Mouse (Mus musculus): ENCODE data around the gene Wif1. TPM values are rescaled to one million over a fixed set of nuclear protein-coding genes. Genes with fewer than 3 reads are reported as not detected.

Wif1 gene
- polyA plus RNA-seq (2015; fragmentation: Nextera tagmentation; extraction: Ambion mirVana): 18.7 and 20.6 TPM in 2 replicates

DNA sequence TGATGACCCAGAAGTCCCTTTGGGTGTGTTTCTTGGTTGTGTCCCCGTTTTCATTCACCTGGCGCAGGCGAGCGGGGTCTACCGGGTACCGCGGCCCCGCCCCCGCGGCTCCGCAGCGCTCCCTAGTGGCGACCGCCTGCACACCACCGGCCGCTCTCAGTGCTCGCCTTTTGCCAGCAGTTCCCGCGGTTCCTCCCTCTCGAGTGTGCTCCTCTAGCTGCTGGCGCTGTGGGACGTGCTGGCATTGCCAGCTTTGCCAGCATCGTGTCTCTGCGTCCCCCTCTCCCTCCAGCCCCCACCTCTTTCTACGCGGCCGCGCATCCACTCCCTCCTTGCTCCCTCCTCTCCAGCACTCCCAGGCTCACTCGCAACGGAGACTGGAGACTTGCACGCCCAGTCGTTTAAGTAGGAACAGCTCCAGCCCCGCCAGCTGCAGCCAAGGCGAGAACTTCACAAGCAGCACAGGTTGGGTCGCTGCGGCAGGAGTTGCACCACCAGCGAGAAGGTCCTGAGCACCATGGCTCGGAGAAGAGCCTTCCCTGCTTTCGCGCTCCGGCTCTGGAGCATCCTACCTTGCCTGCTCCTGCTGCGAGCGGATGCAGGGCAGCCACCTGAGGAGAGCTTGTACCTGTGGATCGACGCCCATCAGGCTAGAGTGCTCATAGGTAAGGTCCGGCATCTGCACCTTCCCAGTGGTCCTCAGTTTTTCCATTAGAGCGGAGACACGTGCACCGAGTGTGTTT is at the start of gene Wif1:
Wif1 (plus strand) TSS at position 135 of the 743 bp plus-strand sequence.
- 0 out of 2 replicates have a peak within 1 kb of the TSS, but pooled peaks have one; percentile 11 for H3K27ac ChIP-seq (ENCODE audit: low read length)
- peak within 1 kb of the TSS; percentile 69 for H3K9ac ChIP-seq (ENCODE audit: low read depth, low read length)

DNA sequence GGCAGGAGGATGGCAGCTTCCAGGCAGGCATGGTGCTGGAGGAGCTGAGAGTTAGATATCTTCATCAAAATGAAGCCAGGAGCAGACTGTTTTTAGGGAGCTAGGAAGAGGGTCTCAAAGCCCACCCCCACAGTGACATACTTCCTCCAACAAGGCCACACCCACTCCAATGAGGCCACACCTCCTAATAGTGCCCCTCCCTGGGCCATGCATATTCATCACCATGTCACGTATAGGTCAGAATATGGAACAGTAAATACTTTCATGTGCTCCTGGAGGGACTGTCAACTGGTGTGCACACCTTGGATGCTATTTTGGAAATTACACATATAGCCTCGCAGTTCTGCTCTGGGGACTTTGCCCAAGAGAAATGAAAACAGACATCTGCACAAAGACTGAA is 31.6 kb upstream of the Wif1 start:
- H3K4me2 ChIP-seq (ENCODE audit: low read length): no peak overlapping the region
- 91% methylated on average over 2 of the region's 2 CpGs for WGBS

More for the DNA sequence above, at the start of gene Wif1:
- WGBS: under 1% methylated on average over 49 of the region's 49 CpGs
- no peaks in the 10 kb centered on the region for H3K36me3 ChIP-seq (ENCODE audit: control insufficient read depth, insufficient read depth, low read length)
- H3K4me1 ChIP-seq (ENCODE audit: control insufficient read depth, insufficient read depth, low read length): peaks cover 5% of the 10 kb centered on the region; the same call in 1 of the 2 replicates
- H3K27me3 ChIP-seq (ENCODE audit: control insufficient read depth, insufficient read depth, low read depth, low read length): peaks cover 14% of the 10 kb centered on the region
- H3K4me3 ChIP-seq (ENCODE audit: low read depth, low read length): peak within 1 kb of the TSS; percentile 62
- no peaks in the 10 kb centered on the region for H3K9me3 ChIP-seq (replicated peaks; ENCODE audit: control insufficient read depth, low read length, poor library complexity, severe bottlenecking)
- peak within 1 kb of the TSS; percentile 98 for H3K4me2 ChIP-seq (ENCODE audit: low read length)
- peak; percentile 96 for ATAC-seq

DNA sequence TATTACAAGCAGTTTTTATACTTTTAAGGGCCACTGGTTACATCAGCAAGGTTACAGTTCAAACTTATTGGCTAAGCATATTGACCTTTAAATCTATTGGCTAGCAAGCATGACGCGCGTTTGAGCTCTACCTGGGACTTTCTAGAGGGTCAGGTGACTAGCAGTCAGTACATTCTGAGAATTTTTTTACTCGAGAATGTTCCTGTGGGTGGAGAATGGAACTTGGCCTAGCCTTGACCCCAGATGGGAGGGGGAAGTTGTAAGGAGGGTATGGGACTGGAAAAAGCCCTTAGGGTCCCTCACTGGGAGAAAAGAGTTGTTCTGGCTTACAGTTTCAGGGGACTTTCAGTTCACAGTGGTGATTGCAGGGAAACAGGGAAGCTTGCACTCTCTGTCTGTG is 22.3 kb upstream of the Wif1 start:
- no peaks in the 10 kb centered on the region; the same call in 1 of the 2 replicates for H3K9me3 ChIP-seq (replicated peaks; ENCODE audit: control insufficient read depth, low read length, poor library complexity, severe bottlenecking)
- no peak overlapping the region for H3K4me2 ChIP-seq (ENCODE audit: low read length)
- H3K36me3 ChIP-seq (ENCODE audit: control insufficient read depth, insufficient read depth, low read length): no peaks in the 10 kb centered on the region
- H3K27me3 ChIP-seq (ENCODE audit: control insufficient read depth, insufficient read depth, low read depth, low read length): no peaks in the 10 kb centered on the region
- no peaks in the 10 kb centered on the region for H3K4me1 ChIP-seq (ENCODE audit: control insufficient read depth, insufficient read depth, low read length)
- WGBS: 91% methylated on average over 4 of the region's 4 CpGs
- no peak for ATAC-seq
- H3K4me3 ChIP-seq (ENCODE audit: low read depth, low read length): no peak overlapping the region
- H3K27ac ChIP-seq (ENCODE audit: low read length): no peak overlapping the region
- H3K9ac ChIP-seq (ENCODE audit: low read depth, low read length): no peak overlapping the region

More for the DNA sequence above, 31.6 kb upstream of the Wif1 start:
- no peak overlapping the region for H3K27ac ChIP-seq (ENCODE audit: low read length)
- no peaks in the 10 kb centered on the region for H3K27me3 ChIP-seq (ENCODE audit: control insufficient read depth, insufficient read depth, low read depth, low read length)
- no peaks in the 10 kb centered on the region for H3K4me1 ChIP-seq (ENCODE audit: control insufficient read depth, insufficient read depth, low read length)
- H3K4me3 ChIP-seq (ENCODE audit: low read depth, low read length): no peak overlapping the region
- no peak overlapping the region for H3K9ac ChIP-seq (ENCODE audit: low read depth, low read length)
- H3K36me3 ChIP-seq (ENCODE audit: control insufficient read depth, insufficient read depth, low read length): no peaks in the 10 kb centered on the region
- H3K9me3 ChIP-seq (replicated peaks; ENCODE audit: control insufficient read depth, low read length, poor library complexity, severe bottlenecking): no peaks in the 10 kb centered on the region
- ATAC-seq: no peak

DNA sequence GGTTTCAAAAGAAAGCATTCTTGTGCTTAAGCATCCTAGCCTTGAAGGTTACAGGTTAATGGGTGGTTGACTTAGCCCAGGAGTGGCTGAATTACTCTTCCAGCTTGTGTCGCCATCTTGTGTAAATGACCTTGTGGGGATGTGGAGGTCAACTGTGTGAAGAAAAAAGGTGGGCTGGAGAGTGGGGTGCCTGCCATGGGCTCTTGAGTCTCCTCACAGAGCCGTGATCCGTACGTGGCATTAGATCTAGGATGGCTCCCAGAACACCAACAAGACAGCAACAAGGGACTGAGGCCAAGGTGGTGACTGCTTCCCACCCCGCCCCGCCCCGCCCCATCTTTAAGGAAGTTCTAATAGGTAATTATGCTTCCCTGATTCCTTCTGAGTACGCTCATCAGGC is 17.5 kb upstream of the Wif1 start:
- H3K27me3 ChIP-seq (ENCODE audit: control insufficient read depth, insufficient read depth, low read depth, low read length): no peaks in the 10 kb centered on the region
- no peaks in the 10 kb centered on the region for H3K36me3 ChIP-seq (ENCODE audit: control insufficient read depth, insufficient read depth, low read length)
- 88% methylated on average over 8 of the region's 8 CpGs for WGBS
- no peak overlapping the region for H3K4me2 ChIP-seq (ENCODE audit: low read length)
- H3K9ac ChIP-seq (ENCODE audit: low read depth, low read length): no peak overlapping the region
- H3K9me3 ChIP-seq (replicated peaks; ENCODE audit: control insufficient read depth, low read length, poor library complexity, severe bottlenecking): no peaks in the 10 kb centered on the region; the same call in 1 of the 2 replicates
- H3K4me1 ChIP-seq (ENCODE audit: control insufficient read depth, insufficient read depth, low read length): no peaks in the 10 kb centered on the region; the same call in 1 of the 2 replicates
- H3K27ac ChIP-seq (ENCODE audit: low read length): no peak overlapping the region
- H3K4me3 ChIP-seq (ENCODE audit: low read depth, low read length): no peak overlapping the region
- no peak; the same call in 1 of the 2 replicates for ATAC-seq

DNA sequence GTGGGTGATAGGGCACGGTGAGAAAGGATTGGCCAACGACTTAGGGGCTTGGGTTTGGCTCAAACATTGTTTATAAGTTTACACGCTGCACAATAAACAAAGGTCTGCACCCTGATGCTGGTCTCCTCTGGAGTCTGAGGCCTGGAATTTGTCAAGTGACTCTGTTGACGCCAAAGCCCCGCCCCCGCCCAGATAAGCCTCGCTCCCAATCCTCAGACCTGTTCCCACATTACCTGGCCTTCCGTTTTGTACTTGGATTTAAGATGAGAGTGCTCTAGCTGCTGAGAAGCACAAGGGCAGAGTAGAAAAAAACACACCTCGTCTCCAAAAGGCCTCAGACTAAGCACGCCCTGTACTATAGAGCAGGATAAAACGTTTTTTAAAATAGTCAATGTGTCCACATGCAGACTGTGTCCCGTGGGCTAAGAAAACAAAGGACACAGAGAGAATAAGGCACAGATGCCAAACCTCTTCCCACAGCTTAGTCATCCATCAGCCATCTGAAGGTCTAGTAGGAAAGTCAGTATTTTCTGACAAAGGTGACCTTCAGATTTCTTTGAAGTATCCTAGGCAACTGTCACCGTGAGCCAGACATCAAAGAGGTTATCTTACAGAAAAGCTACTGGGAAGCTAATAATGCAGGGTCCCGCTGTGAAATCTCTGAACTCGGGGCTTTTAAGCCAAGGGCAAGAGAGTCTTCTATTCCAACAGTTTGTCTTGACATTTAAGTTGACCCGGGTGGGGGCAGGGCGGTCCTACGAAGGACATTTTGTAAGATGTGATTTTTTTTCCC is 16.9 kb upstream of the Wif1 start:
- no peak overlapping the region for H3K4me3 ChIP-seq (ENCODE audit: low read depth, low read length)
- peak overlapping the region; percentile 44 for H3K27ac ChIP-seq (ENCODE audit: low read length)
- no peaks in the 10 kb centered on the region for H3K27me3 ChIP-seq (ENCODE audit: control insufficient read depth, insufficient read depth, low read depth, low read length)
- no peak overlapping the region for H3K9ac ChIP-seq (ENCODE audit: low read depth, low read length)
- peak; percentile 82; the same call in 1 of the 2 replicates for ATAC-seq
- WGBS: 22% methylated on average over 18 of the region's 18 CpGs
- H3K4me1 ChIP-seq (ENCODE audit: control insufficient read depth, insufficient read depth, low read length): no peaks in the 10 kb centered on the region; the same call in 1 of the 2 replicates
- H3K4me2 ChIP-seq (ENCODE audit: low read length): no peak overlapping the region
- H3K36me3 ChIP-seq (ENCODE audit: control insufficient read depth, insufficient read depth, low read length): no peaks in the 10 kb centered on the region
- no peaks in the 10 kb centered on the region; the same call in 1 of the 2 replicates for H3K9me3 ChIP-seq (replicated peaks; ENCODE audit: control insufficient read depth, low read length, poor library complexity, severe bottlenecking)

DNA sequence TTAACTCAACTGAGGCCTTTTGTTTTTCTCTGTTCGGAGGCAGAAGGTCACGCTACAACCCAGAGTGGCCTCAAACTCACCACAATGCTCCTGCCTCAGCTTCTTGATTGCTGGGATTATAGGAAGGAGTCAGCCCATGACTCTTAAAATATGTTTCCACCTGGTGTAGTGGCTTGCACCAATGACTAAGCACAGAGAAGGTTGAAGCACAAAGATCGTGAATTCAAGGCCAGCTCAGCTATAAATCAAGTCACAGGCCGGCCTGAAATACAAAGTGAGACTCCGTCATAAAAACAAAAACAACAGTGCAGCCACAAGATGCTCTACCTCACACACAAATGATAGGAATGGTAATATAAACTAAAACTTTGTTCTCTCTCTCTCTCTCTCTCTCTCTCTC is 10.8 kb upstream of the Wif1 start:
- Histone ChIP-seq H3K9me3 (replicated peaks; ENCODE audit: control insufficient read depth, low read length, poor library complexity, severe bottlenecking) (no peaks in the 10 kb centered on the region), H3K9ac (ENCODE audit: low read depth, low read length) (no peak overlapping the region), H3K4me3 (ENCODE audit: low read depth, low read length) (no peak overlapping the region), H3K27ac (ENCODE audit: low read length) (no peak overlapping the region), H3K4me2 (ENCODE audit: low read length) (no peak overlapping the region), H3K27me3 (ENCODE audit: control insufficient read depth, insufficient read depth, low read depth, low read length) (no peaks in the 10 kb centered on the region), H3K4me1 (ENCODE audit: control insufficient read depth, insufficient read depth, low read length) (no peaks in the 10 kb centered on the region), H3K36me3 (ENCODE audit: control insufficient read depth, insufficient read depth, low read length) (no peaks in the 10 kb centered on the region)
- ATAC-seq: no peak
- 61% methylated on average over 5 of the region's 5 CpGs for WGBS

- WGBS: 9% methylated on average over 7 of the region's 7 CpGs
- Histone ChIP-seq H3K4me3 (ENCODE audit: low read depth, low read length) (no peak overlapping the region), H3K4me1 (ENCODE audit: control insufficient read depth, insufficient read depth, low read length) (peaks cover 5% of the 10 kb centered on the region; the same call in 1 of the 2 replicates), H3K9me3 (replicated peaks; ENCODE audit: control insufficient read depth, low read length, poor library complexity, severe bottlenecking) (no peaks in the 10 kb centered on the region), H3K9ac (ENCODE audit: low read depth, low read length) (no peak overlapping the region), H3K36me3 (ENCODE audit: control insufficient read depth, insufficient read depth, low read length) (no peaks in the 10 kb centered on the region), H3K27me3 (ENCODE audit: control insufficient read depth, insufficient read depth, low read depth, low read length) (peaks cover 14% of the 10 kb centered on the region), H3K27ac (ENCODE audit: low read length) (no peak overlapping the region), H3K4me2 (ENCODE audit: low read length) (no peak overlapping the region)
- no peak for ATAC-seq
Observed at GRCm38 (mm10) chr10:121031802-121032201, 2.0 kb upstream of the Wif1 start.

GRCm38 (mm10) chr10:121033128-121033791 is 500 bp upstream of the Wif1 start:
- Histone ChIP-seq H3K4me3 (ENCODE audit: low read depth, low read length) (peak overlapping the region; percentile 62), H3K36me3 (ENCODE audit: control insufficient read depth, insufficient read depth, low read length) (no peaks in the 10 kb centered on the region), H3K27ac (ENCODE audit: low read length) (no peak overlapping the region), H3K9ac (ENCODE audit: low read depth, low read length) (peak overlapping the region; percentile 69), H3K9me3 (replicated peaks; ENCODE audit: control insufficient read depth, low read length, poor library complexity, severe bottlenecking) (no peaks in the 10 kb centered on the region), H3K4me2 (ENCODE audit: low read length) (peak overlapping the region; percentile 98), H3K4me1 (ENCODE audit: control insufficient read depth, insufficient read depth, low read length) (peaks cover 5% of the 10 kb centered on the region; the same call in 1 of the 2 replicates), H3K27me3 (ENCODE audit: control insufficient read depth, insufficient read depth, low read depth, low read length) (peaks cover 14% of the 10 kb centered on the region)
- peak; percentile 84 for ATAC-seq
- whole genome bisulfite sequencing: under 1% methylated on average over 25 of the region's 25 CpGs

Data from midbrain, embryonic 16.5 days (tissue).